Mouse (Mus musculus) liver, adult (tissue): ENCODE results near the gene 2310022B05Rik.

Experiments used
- GATA4 ChIP-seq: IDR thresholded peaks from 2 replicates; pipeline ENCODE4 v1.6.1; 2014; ENCODE audit warnings: mild to moderate bottlenecking, low read length; ENCODE audit not compliant: insufficient replicate concordance

The 2310022B05Rik gene

GRCm38 (mm10) chr8:124663112-124663873 lies at the start of gene 2310022B05Rik:
2310022B05Rik (minus strand) TSS chr8:124663369.
- no peak for TF ChIP-seq GATA4

DNA sequence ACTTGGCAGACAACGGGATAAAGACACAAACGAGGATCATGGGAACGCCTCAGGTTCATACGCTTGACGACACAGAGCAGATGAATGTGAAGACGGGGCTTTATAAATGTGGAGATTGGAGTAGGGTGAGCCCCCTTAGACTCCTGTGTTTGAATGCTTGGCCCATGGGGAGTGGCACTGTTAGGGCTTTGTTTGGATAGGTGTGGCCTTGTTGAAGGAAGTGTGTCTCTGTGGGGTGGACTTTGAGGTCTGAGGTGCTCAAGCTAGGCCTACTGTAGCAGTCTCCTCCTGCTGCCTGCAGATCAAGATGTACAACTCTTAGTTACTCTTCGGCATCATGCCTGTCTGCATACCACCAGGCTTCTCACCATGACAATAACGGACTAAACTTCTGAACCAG lies 42.7 kb upstream of the 2310022B05Rik start:
- TF ChIP-seq GATA4: no peak

GRCm38 (mm10) chr8:124704376-124704775 lies 41.2 kb upstream of the 2310022B05Rik start:
- TF ChIP-seq GATA4: no peak

DNA sequence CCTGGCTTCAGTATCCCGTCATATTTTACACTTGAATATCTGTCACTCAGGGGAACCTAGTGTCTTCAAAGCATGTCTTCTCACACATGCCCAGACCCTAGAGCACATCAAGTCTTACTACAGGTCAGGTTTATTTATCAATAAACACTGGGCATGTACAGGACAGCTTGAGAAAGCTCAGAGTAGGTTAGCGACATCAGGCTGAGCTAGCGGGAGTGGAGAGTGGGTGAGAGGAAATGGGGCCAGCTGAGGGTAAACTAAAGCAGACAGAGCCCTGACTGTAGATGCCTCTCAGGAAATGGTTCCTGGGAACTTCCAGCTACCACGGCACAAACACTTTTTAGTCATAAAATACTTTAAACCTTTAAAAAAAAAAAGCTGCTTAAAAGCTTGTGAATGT lies 40.4 kb upstream of the 2310022B05Rik start:
- no peak for TF ChIP-seq GATA4

DNA sequence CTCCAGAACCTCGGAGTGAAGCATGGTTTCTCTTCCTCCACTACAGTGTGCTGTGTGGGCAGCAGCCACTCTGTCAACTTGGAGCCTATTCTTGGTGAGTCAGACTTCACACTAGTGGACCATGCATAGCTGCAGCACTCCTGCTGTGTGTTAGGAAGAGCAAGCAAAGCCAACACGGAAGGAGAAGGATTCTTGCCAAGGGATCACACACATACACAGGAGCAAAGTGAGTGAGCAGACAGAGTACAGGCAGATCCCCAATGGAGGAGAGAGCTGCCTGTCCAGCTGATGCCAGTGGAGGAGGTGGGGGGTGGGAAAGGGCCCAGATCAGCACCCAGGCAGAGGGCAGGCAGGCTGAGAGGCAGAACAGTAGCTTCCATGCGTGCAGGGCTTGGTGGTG lies 39.0 kb upstream of the 2310022B05Rik start:
- TF ChIP-seq GATA4: no peak

DNA sequence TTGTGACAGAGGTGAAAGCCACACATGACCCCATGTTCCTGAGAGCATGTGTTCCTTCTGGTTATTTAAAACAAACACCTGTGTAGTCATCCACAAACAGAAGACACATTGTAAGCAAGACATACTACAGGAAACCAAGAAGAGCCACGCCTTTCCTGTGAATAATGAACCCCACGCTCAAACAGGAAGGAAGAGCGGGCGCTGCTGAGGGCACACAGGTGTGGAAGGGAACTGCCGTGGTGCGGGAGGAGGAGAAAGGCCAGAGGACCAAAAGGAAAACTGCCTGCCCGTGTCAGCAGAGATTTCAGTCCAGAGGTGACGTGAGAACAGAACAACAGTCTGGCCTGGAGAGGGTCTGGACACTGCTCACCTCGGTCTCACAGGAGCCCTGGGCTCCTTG lies 37.9 kb upstream of the 2310022B05Rik start:
- no peak for TF ChIP-seq GATA4

DNA sequence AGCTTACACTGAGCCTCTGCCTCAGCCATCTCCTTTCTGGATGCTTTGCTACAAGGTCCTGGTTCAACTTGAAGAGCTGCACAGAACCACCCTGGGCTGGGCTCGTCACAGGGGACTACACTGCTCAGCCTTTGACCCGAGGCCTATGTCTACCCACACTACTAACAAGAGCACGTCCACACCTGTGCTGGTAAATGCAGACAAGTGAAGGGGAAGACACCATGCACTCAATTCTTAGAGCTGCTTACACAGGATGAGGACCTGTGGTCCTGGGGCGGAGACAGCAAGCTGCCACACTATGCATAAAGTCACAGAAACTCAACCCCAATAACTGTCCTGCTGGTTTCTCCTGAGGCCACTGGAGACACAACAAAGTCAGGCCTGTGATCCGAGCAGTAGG lies 37.1 kb upstream of the 2310022B05Rik start:
- no peak for TF ChIP-seq GATA4

DNA sequence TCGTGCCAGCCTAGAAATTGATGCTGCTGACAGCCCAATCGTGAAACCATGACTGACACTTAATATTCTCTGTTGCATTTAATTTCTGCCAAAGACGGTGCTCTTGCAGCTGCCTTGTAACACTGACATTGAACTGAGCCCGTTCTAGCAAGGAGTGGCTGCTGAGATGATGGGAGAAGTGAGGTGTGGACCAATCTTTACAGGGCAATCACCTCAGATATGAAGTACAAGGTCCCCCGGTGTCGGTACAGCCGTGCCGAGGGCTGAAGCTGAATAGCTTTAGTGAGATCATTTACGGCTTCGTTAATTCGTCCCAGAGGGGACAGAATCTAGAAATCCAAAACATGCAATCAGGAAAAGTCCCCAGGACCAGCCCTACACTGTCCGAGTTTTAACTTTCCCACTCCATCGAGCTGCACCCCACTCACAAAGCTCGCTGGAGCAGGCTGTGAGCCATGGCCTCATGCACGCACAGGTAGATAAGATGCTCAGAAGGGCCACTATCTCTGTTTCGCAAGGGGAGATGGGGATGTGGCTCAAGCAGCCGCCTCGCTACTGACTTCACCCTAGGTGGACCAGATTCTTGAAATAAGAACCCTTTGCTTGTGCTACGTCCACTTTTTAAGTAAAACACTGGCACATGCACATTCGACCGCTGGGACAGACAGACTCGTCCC lies 32.4 kb upstream of the 2310022B05Rik start:
- TF ChIP-seq GATA4: no peak

- no peak for TF ChIP-seq GATA4
These were observed 28.5 kb upstream of the 2310022B05Rik start for GRCm38 (mm10) chr8:124691706-124692105.

- TF ChIP-seq GATA4: no peak
These were observed 25.7 kb upstream of the 2310022B05Rik start for GRCm38 (mm10) chr8:124688899-124689298.

DNA sequence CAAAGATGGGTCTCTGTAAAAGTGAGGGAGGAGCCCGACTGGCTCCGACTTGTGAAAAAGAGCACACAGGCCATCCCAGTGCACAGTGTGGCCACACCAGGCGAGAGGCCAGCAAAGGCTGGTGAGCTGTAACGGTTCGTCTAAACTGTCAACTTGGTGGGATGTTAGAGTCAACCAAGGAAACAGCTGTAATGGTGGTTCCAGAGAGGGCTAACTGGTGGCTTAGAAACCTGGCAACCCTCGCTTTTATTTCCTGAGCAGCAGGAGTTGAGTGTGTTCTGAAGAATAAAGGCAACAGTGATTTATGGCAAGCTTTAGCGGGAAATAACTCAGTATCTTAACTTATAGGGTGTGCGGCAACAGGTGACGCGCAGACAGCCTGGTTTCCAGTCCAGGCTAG lies 19.0 kb upstream of the 2310022B05Rik start:
- TF ChIP-seq GATA4: no peak

DNA sequence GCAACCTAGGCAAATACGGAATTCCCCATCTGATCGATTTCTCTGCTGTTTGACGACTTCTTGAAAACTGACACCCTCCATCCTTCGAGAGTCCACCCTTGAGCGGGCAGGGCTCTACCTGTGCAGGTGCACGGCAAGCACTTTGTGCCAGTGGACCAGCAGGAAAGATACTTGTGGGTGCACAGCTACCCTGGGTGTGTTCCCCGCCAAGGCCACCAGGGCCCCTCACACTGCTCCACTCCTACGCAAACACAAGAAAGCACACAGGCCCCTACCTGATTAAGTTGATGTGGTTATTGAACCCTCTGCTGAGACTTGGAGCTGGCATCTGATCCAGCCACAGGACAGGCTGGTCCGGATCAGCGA lies 18.6 kb upstream of the 2310022B05Rik start:
- TF ChIP-seq GATA4: no peak

GRCm38 (mm10) chr8:124681077-124681791 lies 18.1 kb upstream of the 2310022B05Rik start:
- no peak for TF ChIP-seq GATA4

DNA sequence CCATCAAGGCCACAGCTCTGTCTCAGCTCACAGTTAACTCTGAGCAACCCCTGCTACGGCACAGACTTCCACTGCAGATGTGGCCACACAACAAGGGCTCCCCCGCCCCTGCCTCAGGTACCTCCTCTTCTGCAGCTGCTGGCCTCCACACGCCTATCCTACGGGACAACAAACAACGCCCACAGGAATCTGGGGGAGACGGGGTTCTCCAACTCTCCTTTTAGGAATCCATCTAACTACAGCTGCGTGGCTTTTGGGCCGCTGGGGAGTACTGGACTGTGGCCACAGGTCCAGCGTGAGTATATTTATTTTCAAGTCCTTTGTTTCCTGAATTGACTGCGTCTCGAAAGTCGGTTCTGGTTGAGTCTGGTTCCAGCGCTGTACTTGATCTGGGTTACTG lies 15.1 kb upstream of the 2310022B05Rik start:
- no peak for TF ChIP-seq GATA4

DNA sequence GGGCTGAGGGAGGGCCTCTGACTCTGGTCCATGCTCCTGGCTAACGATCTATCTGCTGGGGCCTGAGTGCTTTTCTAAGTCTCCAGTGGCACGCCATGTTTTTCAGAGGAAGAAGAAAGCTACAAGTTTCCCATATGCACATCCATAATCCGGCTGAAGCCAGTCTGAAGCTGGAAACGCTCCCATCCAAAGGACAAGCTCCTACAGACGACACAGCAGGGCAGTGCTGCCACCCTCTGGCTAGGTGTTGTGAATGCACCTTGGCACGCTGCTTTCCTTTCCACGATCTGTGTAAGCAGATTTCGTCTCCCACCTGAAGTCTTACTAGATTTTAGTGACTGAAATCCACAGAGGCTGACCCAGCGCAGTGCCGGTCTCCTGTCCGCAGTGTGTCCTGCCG lies 14.3 kb upstream of the 2310022B05Rik start:
- no peak for TF ChIP-seq GATA4

DNA sequence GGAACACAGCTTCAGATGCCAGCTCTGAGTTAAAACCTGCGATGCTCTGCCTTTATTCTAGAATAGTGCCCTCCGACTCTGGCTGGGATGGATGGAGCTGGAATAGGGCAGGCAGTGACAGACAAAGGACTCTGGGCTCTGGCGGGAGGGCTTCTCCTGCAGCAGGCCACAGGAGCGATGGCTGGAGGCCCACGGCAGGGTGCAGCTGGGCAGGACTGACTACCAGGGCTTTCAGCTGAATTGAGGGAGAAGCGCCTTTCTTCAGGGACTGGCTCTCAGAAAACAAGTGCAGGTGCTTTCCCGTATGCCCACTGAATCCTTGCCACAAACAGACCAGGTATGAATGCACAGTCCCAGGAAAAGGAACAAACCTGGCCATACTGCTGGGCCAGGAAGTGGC lies 13.9 kb upstream of the 2310022B05Rik start:
- TF ChIP-seq GATA4: no peak

DNA sequence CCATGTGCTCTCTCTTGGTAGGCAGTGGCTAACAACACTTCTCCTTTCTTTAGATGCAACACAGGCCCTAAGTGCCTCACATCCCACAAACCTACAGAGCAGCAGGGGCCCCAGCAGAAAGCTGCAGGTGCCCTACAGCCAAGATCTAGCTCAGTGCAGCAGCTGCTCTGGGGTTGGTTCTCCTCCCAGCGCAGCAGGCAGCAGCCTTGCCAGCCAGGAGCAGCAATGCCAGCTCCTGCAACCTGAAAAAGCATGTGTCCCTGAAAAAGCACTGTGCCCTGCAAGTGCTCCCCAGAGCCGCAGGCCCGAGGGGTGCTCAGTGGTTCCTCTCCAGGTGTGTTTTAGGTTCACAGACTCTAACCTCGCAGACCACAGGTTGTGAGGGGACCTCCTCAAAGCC lies 13.5 kb upstream of the 2310022B05Rik start:
- TF ChIP-seq GATA4: no peak

DNA sequence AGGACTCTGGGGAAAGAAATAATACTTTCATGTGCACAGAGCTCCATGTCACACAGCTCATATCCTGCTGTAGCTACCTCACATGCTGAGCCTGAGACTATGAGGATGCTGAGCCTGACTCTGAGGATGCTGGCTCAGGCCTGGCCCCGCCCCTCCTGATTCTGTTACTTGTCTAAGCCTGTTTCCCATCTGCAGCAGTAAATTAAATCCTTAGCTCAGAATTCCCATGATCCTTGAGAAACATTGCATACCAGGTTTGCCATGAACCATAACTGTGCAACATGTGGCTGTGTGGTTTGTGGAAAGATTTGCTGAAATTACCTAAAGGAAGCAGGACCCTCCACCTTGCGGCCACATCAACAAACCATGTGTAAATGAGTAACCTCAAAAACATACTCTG lies 9.2 kb upstream of the 2310022B05Rik start:
- TF ChIP-seq GATA4: no peak
